Mouse (Mus musculus) Muller cell, postnatal 12 days (primary cell): Measurements from ENCODE around the gene Patj.

Source experiments
- DNase-seq: peaks from one replicate; pipeline ENCODE4 v3.0.0-alpha.2; 2015; ENCODE audit errors: inconsistent ontology term

Patj gene

DNA sequence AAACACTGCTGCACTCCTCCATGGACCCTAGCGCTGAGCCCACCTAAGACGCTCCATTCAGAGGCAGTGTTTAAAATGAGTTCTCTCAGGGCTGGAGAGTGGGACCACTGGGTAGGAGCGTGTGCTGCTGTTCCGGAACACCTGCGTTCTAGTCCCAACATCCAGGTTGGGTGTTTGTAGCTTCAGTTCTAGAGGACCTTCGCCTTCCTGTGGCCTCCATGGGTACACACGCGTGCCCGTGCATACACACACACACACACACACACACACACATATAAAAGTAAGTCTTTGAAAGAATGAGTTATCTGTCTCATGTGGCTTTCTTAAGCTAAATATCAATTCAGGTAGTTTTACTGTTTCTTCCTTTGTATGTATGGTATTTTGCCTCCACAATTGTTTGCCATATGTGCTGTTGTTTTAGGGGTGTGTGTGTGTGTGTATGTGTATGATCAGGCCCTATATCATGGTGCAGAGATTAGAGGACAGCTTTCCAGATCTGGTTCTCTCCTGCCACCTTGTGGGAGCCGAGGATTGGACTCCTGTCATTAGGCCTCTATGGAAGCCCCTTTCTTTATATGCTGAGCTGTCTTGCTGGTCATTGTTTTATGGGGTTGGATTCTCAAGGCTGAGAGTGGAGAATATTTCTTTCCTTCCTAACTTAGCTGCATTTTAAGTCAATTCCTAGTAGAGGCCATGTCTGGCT, 49.0 kb downstream of the Patj start:
- peak; percentile 48 for DNase-seq

- DNase-seq: no peak
These were observed 54.1 kb downstream of the Patj start for GRCm38 (mm10) chr4:98449564-98450263.

- DNase-seq: no peak
These were observed 54.7 kb downstream of the Patj start for GRCm38 (mm10) chr4:98450308-98450707.

DNA sequence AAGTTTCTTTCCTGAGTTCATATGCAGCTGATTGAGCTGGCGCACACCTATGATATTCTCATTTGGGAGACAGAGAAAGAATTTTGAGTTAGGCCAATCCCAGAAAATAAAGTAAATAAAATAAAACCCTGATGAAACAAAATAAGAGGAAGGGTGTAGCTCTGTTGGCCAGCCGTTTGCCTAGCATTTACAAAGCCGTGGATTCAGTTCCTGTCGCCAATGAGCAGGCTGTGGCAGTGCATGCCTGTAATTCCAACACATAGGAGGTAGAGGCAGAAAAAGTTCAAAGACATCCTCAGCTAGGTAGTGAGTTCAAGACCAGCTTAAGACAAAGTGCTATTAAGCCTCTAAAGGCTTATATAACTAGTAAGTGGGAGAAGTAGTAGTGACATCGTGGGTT, 55.2 kb downstream of the Patj start:
- no peak for DNase-seq

- DNase-seq: no peak
These were observed 55.7 kb downstream of the Patj start for GRCm38 (mm10) chr4:98451259-98451658.

DNA sequence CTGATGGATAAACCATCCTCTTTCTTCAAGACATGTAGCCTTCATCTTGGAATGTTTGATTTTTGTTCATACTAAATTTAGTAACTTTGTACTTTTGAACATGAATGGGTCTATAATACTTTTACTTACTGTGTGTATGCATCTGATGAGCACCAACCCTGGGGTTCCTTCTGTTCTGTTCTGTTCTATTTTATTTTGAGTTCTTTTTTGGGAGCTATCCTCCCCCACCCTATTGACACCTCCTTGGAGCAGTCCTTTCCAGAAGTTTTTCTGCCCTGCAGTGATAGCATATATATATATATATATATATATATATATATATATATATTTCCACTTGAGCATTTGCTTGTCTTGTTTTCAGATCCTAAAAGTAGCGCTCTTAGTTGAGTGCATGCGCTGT, 57.1 kb downstream of the Patj start:
- DNase-seq: no peak

DNA sequence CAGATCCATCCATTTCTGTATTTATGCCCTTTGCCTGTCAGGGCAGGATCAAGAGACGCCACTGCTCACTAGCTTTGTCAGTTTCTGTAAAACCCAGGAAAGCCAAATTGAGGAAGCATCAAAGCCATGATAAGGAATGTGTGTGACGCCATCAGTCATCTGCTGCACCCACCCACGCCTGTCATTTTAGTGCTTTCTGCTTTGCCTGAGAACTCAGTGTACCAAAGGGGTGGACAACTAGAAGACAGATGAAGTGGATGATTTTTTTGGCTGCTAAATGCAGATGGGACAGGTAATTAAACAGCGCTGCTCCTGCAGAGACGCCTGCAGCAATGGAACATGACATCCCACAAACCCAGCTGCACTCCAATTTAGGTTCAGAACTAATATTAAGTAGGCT, 57.6 kb downstream of the Patj start:
- no peak for DNase-seq

GRCm38 (mm10) chr4:98455352-98455751, 59.8 kb downstream of the Patj start:
- DNase-seq: peak; percentile 29

GRCm38 (mm10) chr4:98455910-98456309, 60.3 kb downstream of the Patj start:
- no peak for DNase-seq

DNA sequence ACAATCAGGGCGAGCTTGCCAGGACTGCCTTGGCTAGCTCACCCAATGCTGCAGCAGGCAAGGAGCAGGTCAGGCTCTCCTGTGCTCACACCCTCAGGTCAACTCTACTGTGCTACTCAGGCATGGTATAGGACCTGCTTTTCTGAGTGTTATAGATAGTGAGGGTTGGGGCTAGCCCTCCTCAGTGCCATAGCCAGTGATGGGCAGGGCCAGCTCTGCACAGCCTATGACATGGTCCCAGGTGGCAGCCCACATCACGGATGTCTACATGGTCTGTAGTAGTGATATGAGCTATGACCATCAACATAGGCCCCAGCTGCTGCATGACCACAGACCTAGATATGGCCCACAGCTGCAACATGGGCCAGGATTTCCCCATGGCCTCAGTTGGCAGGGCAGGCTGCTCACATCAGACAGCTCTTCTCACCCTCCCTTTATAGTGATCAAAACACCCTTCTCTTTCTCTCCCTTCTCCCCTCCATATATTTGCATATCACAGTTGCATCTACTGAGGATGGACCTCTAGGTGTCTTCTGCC, 66.3 kb downstream of the Patj start:
- no peak for DNase-seq

GRCm38 (mm10) chr4:98465476-98465875, 69.9 kb downstream of the Patj start:
- DNase-seq: no peak

- DNase-seq: no peak
These were observed 70.3 kb downstream of the Patj start for GRCm38 (mm10) chr4:98465886-98466285.

GRCm38 (mm10) chr4:98471376-98471775, 75.8 kb downstream of the Patj start:
- DNase-seq: no peak

DNA sequence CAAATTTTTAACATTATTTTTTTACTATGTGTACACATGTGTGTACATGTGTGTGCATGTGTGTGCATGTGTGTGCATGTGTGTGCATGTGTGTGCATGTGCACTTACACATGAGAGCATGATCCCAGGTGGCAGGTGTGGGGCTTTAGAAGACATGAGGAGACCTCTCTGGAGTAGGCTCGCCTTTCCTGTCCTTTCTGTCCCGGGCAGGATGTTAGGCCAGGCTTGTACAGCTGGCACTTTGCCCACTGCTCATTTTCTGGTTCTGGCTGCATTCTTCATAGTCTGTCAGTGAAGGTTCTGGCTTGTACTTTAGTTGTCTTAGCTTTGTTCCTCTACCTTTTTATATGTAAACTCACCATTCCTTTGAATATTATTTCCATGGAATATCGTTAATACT, 77.9 kb downstream of the Patj start:
- DNase-seq: no peak

DNA sequence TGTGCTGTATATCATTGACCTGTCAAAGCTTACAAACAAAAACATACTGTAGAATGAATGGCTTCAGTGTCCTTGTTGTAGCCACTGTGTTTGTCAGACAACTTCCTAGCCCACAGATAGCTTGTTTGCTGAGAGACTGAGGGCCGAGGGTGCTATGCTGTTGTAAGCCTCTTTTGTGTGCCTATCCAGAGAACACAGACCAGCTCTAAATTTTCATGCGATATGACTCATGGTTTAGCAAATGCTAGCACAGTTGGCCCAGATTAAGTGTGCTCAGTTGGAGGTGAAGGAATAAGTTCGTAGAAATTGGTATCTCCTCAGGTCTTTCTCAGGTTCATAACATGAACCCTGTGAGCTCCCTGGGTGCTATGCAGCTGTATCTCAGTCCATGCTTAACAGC, 82.4 kb downstream of the Patj start:
- DNase-seq: peak; percentile 25

GRCm38 (mm10) chr4:98486475-98486874, 90.9 kb downstream of the Patj start:
- no peak for DNase-seq

- no peak for DNase-seq
These were observed 91.3 kb downstream of the Patj start for GRCm38 (mm10) chr4:98486901-98487300.

GRCm38 (mm10) chr4:98489386-98489785, 93.8 kb downstream of the Patj start:
- DNase-seq: no peak

DNA sequence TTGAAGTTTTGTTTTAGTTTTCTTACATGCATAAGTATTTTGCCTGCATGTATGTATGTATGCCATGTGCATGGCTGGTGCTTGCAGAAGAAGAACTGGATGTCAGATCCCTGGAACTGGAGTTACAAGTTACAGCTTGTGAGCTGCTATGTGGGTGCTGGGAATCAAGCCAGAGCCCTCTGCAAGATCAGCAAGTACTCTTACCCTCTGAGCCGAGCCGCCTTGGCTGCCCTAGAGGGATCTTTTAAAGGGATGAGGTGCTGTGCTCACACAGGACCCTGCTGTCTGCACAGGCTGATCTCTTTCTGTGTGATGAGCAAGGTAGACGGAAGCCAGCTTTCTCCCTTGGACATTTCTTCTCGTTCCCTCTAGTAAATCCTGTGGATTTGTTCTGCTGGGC, 102.8 kb downstream of the Patj start:
- DNase-seq: no peak

DNA sequence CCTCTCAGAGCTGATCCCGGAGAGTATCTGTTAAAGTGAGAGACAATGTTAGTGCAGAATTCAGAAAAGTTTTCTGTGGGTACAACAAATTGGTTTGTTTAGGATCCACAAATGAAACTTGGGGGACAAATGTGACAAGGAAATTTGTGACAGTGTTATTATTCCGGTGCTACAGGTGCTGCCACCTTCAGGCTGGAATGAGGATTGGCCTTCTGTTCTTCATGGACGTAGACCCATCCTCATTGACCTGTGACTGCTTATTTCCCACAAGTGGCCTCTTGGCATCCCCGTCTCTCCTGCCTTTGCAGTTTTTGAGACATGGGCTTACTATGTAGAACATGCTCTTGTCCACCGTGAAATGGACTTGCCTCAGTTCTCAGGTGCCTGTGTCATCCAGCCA, 104.6 kb downstream of the Patj start:
- DNase-seq: no peak

DNA sequence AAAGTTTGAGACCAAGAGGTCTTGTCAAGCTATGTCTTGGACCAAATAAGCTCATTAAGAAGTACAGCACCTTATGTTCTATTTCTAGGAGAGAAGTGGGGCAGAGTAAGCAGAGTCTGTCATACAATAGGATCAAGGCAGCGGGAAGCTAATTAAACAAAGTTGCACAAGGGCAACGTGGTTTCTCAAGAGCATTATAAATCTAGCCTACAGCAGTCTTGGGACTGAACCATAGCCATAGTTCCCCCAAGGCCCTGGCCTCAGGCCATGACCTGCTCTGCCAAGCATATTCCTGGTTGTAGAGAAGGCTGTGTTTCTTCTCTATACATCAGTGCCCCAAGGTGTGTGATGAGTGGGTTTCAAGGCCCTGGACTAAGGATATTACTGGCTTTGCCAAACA, 105.3 kb downstream of the Patj start:
- no peak for DNase-seq

- no peak for DNase-seq
These were observed 109.2 kb downstream of the Patj start for GRCm38 (mm10) chr4:98504743-98505142.
